Mouse (Mus musculus) heart, embryonic 15.5 days (tissue): Measurements from ENCODE around the gene Atxn7l3b. TPM values are rescaled to one million over a fixed set of nuclear protein-coding genes. Genes with fewer than 3 reads are reported as not detected.
A peak's percentile ranks its signal among the peaks of the same experiment; 100 is the strongest.
"Not testable (repeated sequence)": the region's sequence is repeated elsewhere in the genome, so short reads cannot be mapped to it uniquely, and the experiment has no call there.

Experiments
- ATAC-seq: fragments of 200-750 bp; cut with Nextera tagmentation; replicated peaks from 2 replicates; pipeline ENCODE4 v1.8.0; 2017; ENCODE audit warnings: low read depth, moderate TSS enrichment; ENCODE audit not compliant: insufficient number of reproducible peaks, insufficient read depth, low FRiP score
- H3K27ac ChIP-seq: fragments of 300-500 bp; sonication (generic); 2 replicates; pipeline ENCODE4 v1.5.1; 2015; ENCODE audit warnings: mild to moderate bottlenecking, inconsistent platforms
- H3K27me3 ChIP-seq: fragments of 300-500 bp; sonication (generic); 2 replicates; pipeline ENCODE4 v1.6.1; 2015; ENCODE audit warnings: inconsistent platforms
- H3K36me3 ChIP-seq: fragments of 300-500 bp; sonication (generic); 2 replicates; pipeline ENCODE4 v1.6.1; 2015; ENCODE audit warnings: mild to moderate bottlenecking, inconsistent platforms
- H3K4me1 ChIP-seq: fragments of 300-500 bp; sonication (generic); replicated peaks from 2 replicates; pipeline ENCODE4 v1.6.1; 2015; ENCODE audit warnings: inconsistent platforms
- H3K4me2 ChIP-seq: fragments of 300-500 bp; sonication (generic); 2 replicates; pipeline ENCODE4 v1.6.1; 2015; ENCODE audit warnings: inconsistent platforms, mild to moderate bottlenecking, moderate library complexity
- H3K4me3 ChIP-seq: fragments of 300-500 bp; sonication (generic); 2 replicates; pipeline ENCODE4 v1.5.1; 2015; ENCODE audit warnings: mild to moderate bottlenecking, inconsistent platforms
- H3K9ac ChIP-seq: fragments of 300-500 bp; sonication (generic); 2 replicates; pipeline ENCODE4 v1.6.1; 2015; ENCODE audit warnings: mild to moderate bottlenecking, inconsistent platforms
- H3K9me3 ChIP-seq: fragments of 300-500 bp; sonication (generic); replicated peaks from 2 replicates; pipeline ENCODE4 v1.6.1; 2016; ENCODE audit warnings: inconsistent platforms
- WGBS: fragments of 180-500 bp; shearing (Covaris S2); methylation state at CpG from one replicate; pipeline ENCODE4 v1.1.7; 2015; ENCODE audit warnings: mixed read lengths; 5-methylcytosine and 5-hydroxymethylcytosine counted together
- polyA plus RNA-seq: library from polyadenylated mRNA; unstranded; fragments of >200 nt; fragmentation: Nextera tagmentation; extraction: Ambion mirVana; gene quantifications from 2 replicates; pipeline ENCODE4 v1.2.1, GENCODE M21; 2015

Atxn7l3b gene
- polyA plus RNA-seq: 105 and 122 TPM in 2 replicates

- H3K27ac ChIP-seq: peak within 1 kb of the TSS; percentile 97
- H3K9me3 ChIP-seq: no peaks in the 10 kb centered on the region
- H3K4me2 ChIP-seq: peak within 1 kb of the TSS; percentile 82
- H3K4me3 ChIP-seq: peak within 1 kb of the TSS; percentile 80
- H3K36me3 ChIP-seq: peaks cover 21% of the 10 kb centered on the region
- peaks cover 25% of the 10 kb centered on the region for H3K4me1 ChIP-seq
- WGBS: under 1% methylated on average over 62 of the region's 70 CpGs
- ATAC-seq: peak; percentile 100
- H3K9ac ChIP-seq: peak within 1 kb of the TSS; percentile 98
- no peaks in the 10 kb centered on the region for H3K27me3 ChIP-seq
Observed at GRCm38 (mm10) chr10:112928452-112929221, at the start of gene Atxn7l3b. Gene Atxn7l3b, minus strand, starts transcription at chr10:112929001.

DNA sequence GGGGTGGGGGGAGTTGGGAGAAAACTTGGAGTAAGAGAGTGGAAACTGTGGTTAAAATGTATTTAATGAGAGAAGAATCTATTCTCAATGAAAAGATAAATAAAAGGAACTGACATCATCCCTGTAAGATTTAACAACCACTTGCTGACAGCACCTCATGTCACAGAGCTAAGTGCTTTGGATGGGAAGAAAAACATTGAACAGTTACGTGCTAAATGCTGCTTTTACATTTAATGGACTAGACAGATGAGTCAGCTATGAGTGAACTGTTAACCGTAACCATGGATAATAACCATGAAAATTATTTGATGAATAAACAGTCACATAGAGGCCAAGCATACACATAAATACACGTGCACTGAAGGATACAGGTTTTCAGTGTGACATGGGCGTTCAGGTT lies 48.8 kb upstream of the Atxn7l3b start:
- 0 out of 2 replicates have a peak, but pooled peaks have one; percentile 14 for ATAC-seq
- no peak overlapping the region for H3K27ac ChIP-seq
- WGBS: 49% methylated on average over 4 of the region's 4 CpGs
- H3K4me3 ChIP-seq: no peak overlapping the region
- H3K4me1 ChIP-seq: no peaks in the 10 kb centered on the region
- no peak overlapping the region for H3K4me2 ChIP-seq
- no peaks in the 10 kb centered on the region for H3K27me3 ChIP-seq
- no peaks in the 10 kb centered on the region for H3K36me3 ChIP-seq
- H3K9me3 ChIP-seq: no peaks in the 10 kb centered on the region
- no peak overlapping the region for H3K9ac ChIP-seq

- Histone ChIP-seq H3K27ac (no peak overlapping the region), H3K27me3 (no peaks in the 10 kb centered on the region), H3K4me1 (no peaks in the 10 kb centered on the region), H3K4me2 (no peak overlapping the region), H3K9me3 (no peaks in the 10 kb centered on the region), H3K36me3 (no peaks in the 10 kb centered on the region), H3K9ac (no peak overlapping the region), H3K4me3 (no peak overlapping the region)
- ATAC-seq: no peak
- 10% methylated on average over 5 of the region's 5 CpGs for WGBS
Observed at GRCm38 (mm10) chr10:112973286-112974026, 44.7 kb upstream of the Atxn7l3b start.

- no peak overlapping the region for H3K9ac ChIP-seq
- no peak overlapping the region for H3K27ac ChIP-seq
- H3K36me3 ChIP-seq: no peaks in the 10 kb centered on the region
- no peak for ATAC-seq
- no peaks in the 10 kb centered on the region for H3K9me3 ChIP-seq
- 70% methylated on average over 2 of the region's 2 CpGs for WGBS
- H3K4me3 ChIP-seq: no peak overlapping the region
- H3K4me1 ChIP-seq: no peaks in the 10 kb centered on the region
- H3K27me3 ChIP-seq: no peaks in the 10 kb centered on the region
- no peak overlapping the region for H3K4me2 ChIP-seq
Observed at GRCm38 (mm10) chr10:112970002-112970589, 41.3 kb upstream of the Atxn7l3b start.

DNA sequence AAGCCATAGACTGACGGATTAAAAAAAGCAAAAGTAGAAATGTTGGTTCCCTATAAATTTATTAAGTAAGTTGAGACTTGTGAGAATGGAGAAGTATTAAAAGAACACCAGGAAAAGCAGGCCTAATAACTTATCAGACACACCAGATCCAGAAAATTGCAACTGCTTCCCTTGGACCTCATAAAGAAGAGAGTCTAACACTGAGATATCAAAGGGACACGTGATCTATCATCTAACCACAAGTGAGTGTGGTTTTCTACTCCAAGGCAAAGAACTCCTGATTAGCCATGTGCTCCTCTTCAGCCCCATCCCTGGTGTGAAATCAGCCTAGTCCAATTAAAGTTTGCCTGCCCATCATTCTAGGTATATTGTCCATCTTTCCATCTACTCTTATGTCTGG lies 38.8 kb upstream of the Atxn7l3b start:
- WGBS: 66% methylated on average over 2 of the region's 2 CpGs
- no peaks in the 10 kb centered on the region for H3K9me3 ChIP-seq
- no peak overlapping the region for H3K4me2 ChIP-seq
- H3K4me3 ChIP-seq: no peak overlapping the region
- no peak overlapping the region for H3K27ac ChIP-seq
- H3K9ac ChIP-seq: no peak overlapping the region
- no peaks in the 10 kb centered on the region for H3K36me3 ChIP-seq
- H3K27me3 ChIP-seq: no peaks in the 10 kb centered on the region
- H3K4me1 ChIP-seq: no peaks in the 10 kb centered on the region
- no peak for ATAC-seq

DNA sequence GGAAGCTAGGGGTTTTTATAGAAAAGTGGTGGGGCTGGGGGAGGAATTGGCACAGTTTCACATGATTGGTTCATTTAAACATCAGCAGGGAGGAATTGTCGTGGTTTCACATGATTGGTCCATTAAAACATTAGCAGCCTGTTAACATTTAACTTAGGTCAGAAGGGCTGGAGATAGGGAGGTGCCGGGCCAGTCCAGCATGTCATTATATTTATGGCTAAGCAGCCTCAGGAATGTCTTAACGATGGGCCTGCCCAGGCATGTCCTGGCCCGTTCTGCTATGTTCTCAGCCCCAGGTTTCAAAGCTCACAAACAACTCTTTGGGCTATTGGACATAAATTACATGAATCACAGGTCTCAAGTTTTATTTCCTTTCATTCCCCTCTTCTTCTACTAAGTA lies 33.4 kb upstream of the Atxn7l3b start:
- 40% methylated on average over 4 of the region's 4 CpGs for WGBS
- not testable (repeated sequence) for ATAC-seq

GRCm38 (mm10) chr10:112954140-112954539 lies 25.3 kb upstream of the Atxn7l3b start:
- 57% methylated on average over 2 of the region's 2 CpGs for WGBS
- Histone ChIP-seq H3K36me3 (no peaks in the 10 kb centered on the region), H3K9me3 (no peaks in the 10 kb centered on the region), H3K4me1 (no peaks in the 10 kb centered on the region), H3K27me3 (no peaks in the 10 kb centered on the region), H3K4me2 (no peak overlapping the region), H3K9ac (no peak overlapping the region), H3K4me3 (no peak overlapping the region), H3K27ac (no peak overlapping the region)
- ATAC-seq: no peak

More for the DNA sequence above, 33.4 kb upstream of the Atxn7l3b start:
- not testable (repeated sequence) for H3K4me2 ChIP-seq, H3K4me3 ChIP-seq, H3K4me1 ChIP-seq, H3K36me3 ChIP-seq, H3K9me3 ChIP-seq, H3K9ac ChIP-seq, H3K27me3 ChIP-seq, H3K27ac ChIP-seq

DNA sequence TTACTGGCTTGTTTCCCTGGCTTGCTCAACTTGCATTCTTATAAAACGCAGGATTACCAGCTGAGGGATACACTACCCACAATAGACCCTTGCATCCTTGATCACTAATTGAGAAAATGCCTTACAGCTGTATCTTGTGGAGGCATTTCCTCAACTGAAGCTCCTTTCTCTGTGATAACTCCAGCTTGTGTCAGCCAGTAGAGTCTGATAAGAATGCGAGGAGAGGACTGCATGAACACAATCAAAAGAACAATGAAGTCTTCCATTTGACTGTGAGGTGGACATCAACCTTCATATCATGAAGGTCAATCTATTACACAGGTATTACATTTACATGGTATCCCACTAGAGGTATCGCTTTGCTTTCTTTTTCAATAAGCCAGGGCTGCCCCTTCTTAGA lies 19.7 kb upstream of the Atxn7l3b start:
- Histone ChIP-seq H3K27me3 (no peaks in the 10 kb centered on the region), H3K9me3 (no peaks in the 10 kb centered on the region), H3K4me1 (no peaks in the 10 kb centered on the region), H3K4me2 (no peak overlapping the region), H3K27ac (no peak overlapping the region), H3K36me3 (no peaks in the 10 kb centered on the region), H3K4me3 (no peak overlapping the region), H3K9ac (no peak overlapping the region)
- WGBS: 71% methylated on average over 3 of the region's 3 CpGs
- no peak for ATAC-seq

GRCm38 (mm10) chr10:112929222-112929615 lies 418 bp upstream of the Atxn7l3b start:
- peak overlapping the region; percentile 82 for H3K4me2 ChIP-seq
- H3K9ac ChIP-seq: peak overlapping the region; percentile 98
- H3K9me3 ChIP-seq: no peaks in the 10 kb centered on the region
- no peaks in the 10 kb centered on the region for H3K27me3 ChIP-seq
- H3K4me1 ChIP-seq: peaks cover 25% of the 10 kb centered on the region
- H3K4me3 ChIP-seq: peak overlapping the region; percentile 80
- no peak for ATAC-seq
- peaks cover 21% of the 10 kb centered on the region for H3K36me3 ChIP-seq
- peak overlapping the region; percentile 97 for H3K27ac ChIP-seq
- 44% methylated on average over 9 of the region's 9 CpGs for WGBS

DNA sequence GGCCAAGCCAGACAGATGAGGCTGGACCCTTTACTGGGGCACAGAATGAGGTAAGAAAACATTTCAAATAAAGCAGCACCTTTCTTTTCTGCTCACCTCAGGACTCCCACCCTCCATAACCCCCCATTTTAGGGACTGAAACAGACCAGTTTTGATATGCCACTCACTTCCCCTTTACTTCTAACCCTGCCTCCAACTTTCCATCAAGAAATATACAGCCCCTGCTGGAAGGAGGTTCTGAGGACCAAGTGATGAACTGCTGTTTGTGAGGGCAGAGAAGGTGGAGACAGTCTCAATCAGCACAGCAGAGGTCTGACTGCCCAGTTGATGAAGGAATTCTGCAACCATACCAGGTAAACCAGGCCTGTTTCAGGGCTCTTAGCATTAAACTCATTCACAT lies 1.8 kb downstream of the Atxn7l3b start:
- H3K4me2 ChIP-seq: peak overlapping the region; percentile 82
- peaks cover 21% of the 10 kb centered on the region for H3K36me3 ChIP-seq
- H3K9me3 ChIP-seq: no peaks in the 10 kb centered on the region
- peak overlapping the region; percentile 80 for H3K4me3 ChIP-seq
- H3K27me3 ChIP-seq: no peaks in the 10 kb centered on the region
- H3K4me1 ChIP-seq: peaks cover 25% of the 10 kb centered on the region
- no peak overlapping the region for H3K9ac ChIP-seq
- H3K27ac ChIP-seq: no peak overlapping the region
- ATAC-seq: no peak

DNA sequence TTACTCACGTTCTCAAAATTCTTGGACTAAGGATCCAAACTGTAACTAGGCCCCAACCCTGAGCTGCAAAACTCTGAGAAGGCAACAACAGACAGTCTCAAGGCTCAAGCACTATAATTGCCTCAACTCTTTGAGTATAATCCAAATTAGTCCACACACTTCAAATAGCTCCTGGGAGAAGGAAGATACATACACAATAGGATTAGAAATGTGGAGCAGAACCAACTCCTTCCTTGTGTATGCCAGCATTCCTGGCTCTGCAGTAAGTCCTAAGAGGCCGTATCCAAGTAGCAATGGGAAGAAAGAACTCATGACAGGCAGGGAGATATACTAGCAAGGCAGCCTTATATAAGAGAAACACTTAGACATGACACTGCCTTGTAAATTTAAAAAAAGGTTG lies 2.5 kb downstream of the Atxn7l3b start:
- H3K9ac ChIP-seq: peak overlapping the region; percentile 28; the same call in 1 of the 2 replicates
- peaks cover 21% of the 10 kb centered on the region for H3K36me3 ChIP-seq
- no peaks in the 10 kb centered on the region for H3K9me3 ChIP-seq
- peaks cover 25% of the 10 kb centered on the region for H3K4me1 ChIP-seq
- H3K27ac ChIP-seq: no peak overlapping the region
- 0 out of 2 replicates have a peak overlapping the region, but pooled peaks have one; percentile 82 for H3K4me2 ChIP-seq
- H3K27me3 ChIP-seq: no peaks in the 10 kb centered on the region
- ATAC-seq: no peak
- H3K4me3 ChIP-seq: no peak overlapping the region
- WGBS: 85% methylated on average over 2 of the region's 2 CpGs
